Mouse (Mus musculus): ENCODE measurements at regions not wholly inside any gene's neighbourhood (a gene's known extent, or its start where the extent isn't known, plus 50 kb on each side); places are given as distances from the start of the nearest gene placed in this dataset.

DNA sequence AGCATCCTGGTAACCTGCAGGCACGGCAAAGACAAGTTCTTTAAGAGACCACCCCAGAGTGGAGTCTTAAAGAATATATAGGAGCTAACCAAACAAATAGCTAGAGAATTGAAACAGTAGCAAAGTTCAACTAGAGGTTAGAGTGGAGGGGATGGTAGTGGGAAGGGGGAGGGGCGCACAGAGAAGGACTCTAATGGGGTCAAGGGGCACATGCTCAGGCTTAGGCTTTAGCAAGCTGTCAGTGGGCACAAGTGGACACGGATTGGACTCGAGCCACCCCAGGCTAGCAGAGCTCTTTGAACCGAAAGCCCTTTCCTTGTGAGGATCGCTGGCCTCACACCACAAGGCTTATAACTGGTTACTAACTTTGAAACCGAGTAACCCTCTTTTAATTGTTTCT lies 53.4 kb upstream of the Sipa1l1 start:
- in situ Hi-C loops (cut with MboI, MseI) = no loop called here

All from T-helper 2 cell (primary cell).